9 mouse cellular contexts compared by ENCODE assay signal in genomic region chr2:11664367-11664766, GRCm38 (mm10). TPM values are rescaled to one million over a fixed set of nuclear protein-coding genes. Genes with fewer than 3 reads are reported as not detected.
DNase-seq lines count a peak whose midpoint lies in the region; ATAC-seq and TF ChIP-seq lines count a peak whose summit lies in the region.
"Had no signal": no experiment of that assay in that cellular context is flagged by ENCODE, and none has a peak within 500 bp of the region (broad histone marks: within the 10 kb centered on the region; RNA-seq: fewer than 3 reads in every experiment).

No protein-coding gene starts in this region.

- H3K36me3 ChIP-seq in lung, embryonic 14.5 days (ENCODE audit: insufficient read depth): no peaks in the 10 kb centered on the region
- H3K36me3 ChIP-seq in forebrain, embryonic 16.5 days (ENCODE audit: control insufficient read depth, insufficient read depth): no peaks in the 10 kb centered on the region
- H3K36me3 ChIP-seq in liver, embryonic 13.5 days: no peaks in the 10 kb centered on the region
- H3K36me3 ChIP-seq in neural tube, embryonic 13.5 days: no peaks in the 10 kb centered on the region

- ATAC-seq in lung, embryonic 14.5 days (ENCODE audit: insufficient read depth): no peak; the same call in 1 of the 2 replicates
- peak; percentile 66 for ATAC-seq in forebrain, embryonic 16.5 days
- ATAC-seq in liver, embryonic 13.5 days (ENCODE audit: low read depth): no peak
- ATAC-seq in neural tube, embryonic 13.5 days (ENCODE audit: low read depth): peak; percentile 74; the same call in 1 of the 2 replicates

- no peaks in the 10 kb centered on the region for H3K9me3 ChIP-seq in lung, embryonic 14.5 days (ENCODE audit: low read depth, low read length)
- no peaks in the 10 kb centered on the region for H3K9me3 ChIP-seq in forebrain, embryonic 16.5 days (ENCODE audit: control insufficient read depth, low read length)
- H3K9me3 ChIP-seq in liver, embryonic 13.5 days (replicated peaks): no peaks in the 10 kb centered on the region
- no peaks in the 10 kb centered on the region for H3K9me3 ChIP-seq in neural tube, embryonic 13.5 days

- H3K4me1 ChIP-seq in lung, embryonic 14.5 days (ENCODE audit: insufficient read depth): no peaks in the 10 kb centered on the region
- peaks cover 3% of the 10 kb centered on the region; the same call in 1 of the 2 replicates for H3K4me1 ChIP-seq in forebrain, embryonic 16.5 days (replicated peaks; ENCODE audit: control insufficient read depth, insufficient read depth, low read length)
- H3K4me1 ChIP-seq in liver, embryonic 13.5 days (replicated peaks): peaks cover 3% of the 10 kb centered on the region; the same call in 1 of the 2 replicates
- no peaks in the 10 kb centered on the region for H3K4me1 ChIP-seq in neural tube, embryonic 13.5 days (replicated peaks)

- H3K4me2 ChIP-seq in lung, embryonic 14.5 days: peak overlapping the region; percentile 42
- H3K4me2 ChIP-seq in forebrain, embryonic 16.5 days (ENCODE audit: low read length): peak overlapping the region; percentile 33
- H3K4me2 ChIP-seq in liver, embryonic 13.5 days: peak overlapping the region; percentile 45
- peak overlapping the region; percentile 48 for H3K4me2 ChIP-seq in neural tube, embryonic 13.5 days

- WGBS in lung, embryonic 14.5 days: 43% methylated on average over 6 of the region's 6 CpGs
- WGBS in forebrain, embryonic 16.5 days: 39% methylated on average over 6 of the region's 6 CpGs
- WGBS in liver, embryonic 13.5 days (ENCODE audit: insufficient replicate concordance): 29% methylated on average over 6 of the region's 6 CpGs
- WGBS in neural tube, embryonic 13.5 days: 45% methylated on average over 6 of the region's 6 CpGs

- TF ChIP-seq CTCF in lung, embryonic 14.5 days (IDR thresholded peaks at IDR 0.05; ENCODE audit: low read depth): no peak

- no peak overlapping the region for H3K9ac ChIP-seq in lung, embryonic 14.5 days
- no peak overlapping the region; the same call in 1 of the 2 replicates for H3K9ac ChIP-seq in forebrain, embryonic 16.5 days (replicated peaks; ENCODE audit: low read depth, low read length)
- H3K9ac ChIP-seq in liver, embryonic 13.5 days: no peak overlapping the region
- 0 out of 2 replicates have a peak overlapping the region, but pooled peaks have one; percentile 22 for H3K9ac ChIP-seq in neural tube, embryonic 13.5 days

- no peak overlapping the region for H3K27ac ChIP-seq in lung, embryonic 14.5 days (ENCODE audit: low read depth)
- H3K27ac ChIP-seq in forebrain, embryonic 16.5 days (ENCODE audit: low read length): no peak overlapping the region
- H3K27ac ChIP-seq in liver, embryonic 13.5 days: no peak overlapping the region
- no peak overlapping the region for H3K27ac ChIP-seq in neural tube, embryonic 13.5 days (replicated peaks)

- H3K4me3 ChIP-seq in lung, embryonic 14.5 days (ENCODE audit: low read depth, low read length): no peak overlapping the region
- 0 out of 2 replicates have a peak overlapping the region, but pooled peaks have one; percentile 4 for H3K4me3 ChIP-seq in forebrain, embryonic 16.5 days (replicated peaks; ENCODE audit: low read length)
- H3K4me3 ChIP-seq in liver, embryonic 13.5 days (replicated peaks): peak overlapping the region; percentile 3; the same call in 1 of the 2 replicates
- H3K4me3 ChIP-seq in neural tube, embryonic 13.5 days: peak overlapping the region; percentile 25

- DNase-seq in lung, embryonic 14.5 days: peak; percentile 5
- DNase-seq in lung, postnatal 25 days (ENCODE audit: low spot score): no peak
- peak; percentile 64 to 73 for DNase-seq in adrenal gland, postnatal 36 days
- DNase-seq in induced T-regulatory cell, adult 2 months (ENCODE audit: low read depth): peak; percentile 50
- no peak for DNase-seq in liver, embryonic 13.5 days
- DNase-seq in Muller cell, postnatal 12 days (ENCODE audit: inconsistent ontology term): no peak

- no peaks in the 10 kb centered on the region for H3K27me3 ChIP-seq in lung, embryonic 14.5 days (ENCODE audit: insufficient read depth, low read length)
- H3K27me3 ChIP-seq in forebrain, embryonic 16.5 days (replicated peaks; ENCODE audit: control insufficient read depth, insufficient read depth, low read length): no peaks in the 10 kb centered on the region
- no peaks in the 10 kb centered on the region for H3K27me3 ChIP-seq in liver, embryonic 13.5 days
- no peaks in the 10 kb centered on the region for H3K27me3 ChIP-seq in neural tube, embryonic 13.5 days

RNA-seq across cellular contexts. Expression of gene Il2ra, which starts 21.8 kb away (rescaled TPM):
- polyA plus RNA-seq in lung, embryonic 14.5 days (2014; fragmentation: Nextera tagmentation; extraction: Ambion mirVana): not detected in 2 replicates
- total RNA-seq in adrenal gland, postnatal 36 days (2021): under 1 TPM; 0.20 to 0.30 TPM
- polyA plus RNA-seq in forebrain, embryonic 16.5 days (2015; fragmentation: Nextera tagmentation; extraction: Ambion mirVana): not detected in 2 replicates
- not detected in 2 replicates for polyA plus RNA-seq in liver, embryonic 13.5 days (2015; fragmentation: Nextera tagmentation; extraction: Ambion mirVana)
- 0.10 TPM in 1 of 2 replicates, not detected in the other for polyA plus RNA-seq in neural tube, embryonic 13.5 days (2015; fragmentation: Nextera tagmentation; extraction: Ambion mirVana)
- polyA plus RNA-seq: limb, embryonic 11.5 days had no signal

RNA-seq across cellular contexts. Expression of gene Gm17490, which starts 38.3 kb away (rescaled TPM):
- not detected in 2 replicates for polyA plus RNA-seq in lung, embryonic 14.5 days (2014; fragmentation: Nextera tagmentation; extraction: Ambion mirVana)
- not detected for total RNA-seq in adrenal gland, postnatal 36 days (2021)
- polyA plus RNA-seq in forebrain, embryonic 16.5 days (2015; fragmentation: Nextera tagmentation; extraction: Ambion mirVana): not detected in 2 replicates
- polyA plus RNA-seq in liver, embryonic 13.5 days (2015; fragmentation: Nextera tagmentation; extraction: Ambion mirVana): not detected in 2 replicates
- polyA plus RNA-seq in neural tube, embryonic 13.5 days (2015; fragmentation: Nextera tagmentation; extraction: Ambion mirVana): not detected in 2 replicates
- polyA plus RNA-seq: limb, embryonic 11.5 days had no signal

RNA-seq across cellular contexts. Expression of gene Il15ra, which starts 40.7 kb away (rescaled TPM):
- polyA plus RNA-seq in lung, embryonic 14.5 days (2014; fragmentation: Nextera tagmentation; extraction: Ambion mirVana): 1.6 and 2.2 TPM in 2 replicates
- total RNA-seq in adrenal gland, postnatal 36 days (2021): 10 to 100 TPM; 20.1 to 20.3 TPM
- polyA plus RNA-seq in forebrain, embryonic 16.5 days (2015; fragmentation: Nextera tagmentation; extraction: Ambion mirVana): 0.39 and 0.80 TPM in 2 replicates
- 2.7 and 2.8 TPM in 2 replicates for polyA plus RNA-seq in liver, embryonic 13.5 days (2015; fragmentation: Nextera tagmentation; extraction: Ambion mirVana)
- polyA plus RNA-seq in neural tube, embryonic 13.5 days (2015; fragmentation: Nextera tagmentation; extraction: Ambion mirVana): 0.74 and 0.81 TPM in 2 replicates

Comparison
In these comparisons a context has a peak if more than half of its experiments do, and no peak if none do; other contexts are left out.
1. DNase-seq: peak in lung, embryonic 14.5 days (single experiment), adrenal gland, postnatal 36 days (2 of 2) and induced T-regulatory cell, adult 2 months (single experiment); none in lung, postnatal 25 days (single experiment), liver, embryonic 13.5 days (single experiment) and Muller cell, postnatal 12 days (single experiment).
2. ATAC-seq: peak in forebrain, embryonic 16.5 days (single experiment) and neural tube, embryonic 13.5 days (single experiment); none in lung, embryonic 14.5 days (single experiment) and liver, embryonic 13.5 days (single experiment).
3. Peak in every context shown above with its lines, with median percentiles within 50 percentile points of each other: H3K4me2 ChIP-seq.